Mouse (Mus musculus): ENCODE measurements around the gene Sap25.

DNA sequence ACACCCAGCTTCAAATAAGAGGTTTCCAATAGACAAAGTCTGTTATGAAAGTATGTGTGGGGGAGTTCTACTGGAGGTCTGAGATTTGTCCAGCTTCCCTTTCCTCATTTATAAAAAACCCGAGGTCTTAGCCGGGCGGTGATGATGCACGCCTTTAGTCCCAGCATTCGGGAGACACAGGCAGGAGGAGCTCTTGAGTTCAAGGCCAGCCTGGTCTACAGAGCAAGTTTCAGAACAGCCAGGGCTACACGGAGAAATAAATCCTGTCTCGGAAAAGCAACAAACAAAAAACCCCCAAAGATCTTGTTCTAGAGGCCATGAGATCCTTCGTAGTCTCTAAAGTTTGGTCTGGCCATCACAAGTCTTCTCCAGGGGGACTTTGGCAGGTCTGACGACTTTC is 13.1 kb upstream of the Sap25 start:
- peak; percentile 41 for TF ChIP-seq CTCF (IDR thresholded peaks at IDR 0.05)
- TF ChIP-seq POLR2A (IDR thresholded peaks at IDR 0.05; ENCODE audit: insufficient read depth, low read depth, low read length), result peak; percentile 33; the same call in 1 of the 2 replicates
- no peak for TF ChIP-seq EP300 (IDR thresholded peaks at IDR 0.05; ENCODE audit: insufficient read depth, low read depth, low read length)

All from heart, adult 2 months (tissue).